Mouse (Mus musculus) stomach, embryonic 14.5 days (tissue): ENCODE measurements around the gene Vmn1r226. TPM values are rescaled to one million over a fixed set of nuclear protein-coding genes. Genes with fewer than 3 reads are reported as not detected.

Experiments used
- ATAC-seq: fragments of 200-750 bp; cut with Nextera tagmentation; 2 replicates; pipeline ENCODE4 v1.8.0; 2017; ENCODE audit warnings: low read depth, moderate TSS enrichment; ENCODE audit not compliant: insufficient number of reproducible peaks, insufficient read depth, low FRiP score
- H3K27ac ChIP-seq: fragments of 300-500 bp; sonication (generic); 2 replicates; pipeline ENCODE4 v1.5.1; 2014; ENCODE audit warnings: mild to moderate bottlenecking, low read length, moderate library complexity, mixed read lengths
- H3K27me3 ChIP-seq: fragments of 300-500 bp; sonication (generic); 2 replicates; pipeline ENCODE4 v1.6.1; 2014; ENCODE audit warnings: low read length, control low read depth, mixed read lengths; ENCODE audit not compliant: control insufficient read depth, insufficient read depth
- H3K36me3 ChIP-seq: fragments of 300-500 bp; sonication (generic); 2 replicates; pipeline ENCODE4 v1.6.1; 2014; ENCODE audit warnings: mild to moderate bottlenecking, control low read depth, low read length, moderate library complexity, mixed read lengths; ENCODE audit not compliant: control insufficient read depth, insufficient read depth
- H3K4me1 ChIP-seq: fragments of 300-500 bp; sonication (generic); 2 replicates; pipeline ENCODE4 v1.6.1; 2014; ENCODE audit warnings: low read length, control low read depth, mixed read lengths; ENCODE audit not compliant: control insufficient read depth, insufficient read depth
- H3K4me2 ChIP-seq: fragments of 300-500 bp; sonication (generic); replicated peaks from 2 replicates; pipeline ENCODE4 v1.6.1; 2014; ENCODE audit warnings: low read depth, low read length, control low read depth
- H3K4me3 ChIP-seq: fragments of 300-500 bp; sonication (generic); 2 replicates; pipeline ENCODE4 v1.5.1; 2014; ENCODE audit warnings: low read depth, low read length, control low read depth
- H3K9ac ChIP-seq: fragments of 300-500 bp; sonication (generic); replicated peaks from 2 replicates; pipeline ENCODE4 v1.6.1; 2014; ENCODE audit warnings: low read depth, mild to moderate bottlenecking, control low read depth, low read length, moderate library complexity, mixed read lengths
- H3K9me3 ChIP-seq: fragments of 300-500 bp; sonication (generic); 2 replicates; pipeline ENCODE4 v1.6.1; 2016; ENCODE audit warnings: low read depth, low read length, control low read depth; ENCODE audit not compliant: control insufficient read depth
- WGBS: fragments of 180-500 bp; shearing (Covaris S2); extraction: QIAGEN DNeasy Blood & Tissue Kit; methylation state at CpG from one replicate; pipeline ENCODE4 v1.1.7; 2014; 5-methylcytosine and 5-hydroxymethylcytosine counted together
- polyA plus RNA-seq: library from polyadenylated mRNA; unstranded; fragments of >200 nt; fragmentation: Nextera tagmentation; extraction: Ambion mirVana; gene quantifications from 2 replicates; pipeline ENCODE4 v1.2.1, GENCODE M21; 2014

The Vmn1r226 gene
- polyA plus RNA-seq, result not detected in 2 replicates

GRCm38 (mm10) chr17:20682543-20682942, at the start of gene Vmn1r226:
Gene Vmn1r226 (plus strand): TSS chr17:20682843.
- Histone ChIP-seq H3K9ac (no peak within 1 kb of the TSS), H3K4me1 (no peaks in the 10 kb centered on the region)
- ATAC-seq, result no peak

DNA sequence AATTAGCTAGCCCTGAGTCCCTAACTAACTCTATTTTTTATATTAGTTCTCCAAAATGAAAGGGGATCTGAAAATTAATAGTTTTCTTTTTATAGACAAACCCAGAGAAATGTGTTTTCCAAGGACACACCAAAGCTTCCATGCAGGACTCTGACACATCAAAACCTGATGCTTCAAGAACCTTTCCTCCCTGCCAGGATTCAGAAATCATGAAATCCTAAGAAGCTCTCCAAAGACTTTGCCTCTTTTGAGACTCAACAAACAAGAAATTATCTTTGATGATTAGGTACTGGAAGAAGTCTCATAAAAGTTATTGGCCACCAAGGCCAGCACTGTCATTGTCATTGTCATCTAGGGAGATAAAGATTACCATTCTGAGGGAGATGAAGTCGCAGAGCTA, 46.9 kb downstream of the Vmn1r226 start, which contains the start of gene Vmn1r227:
Gene Vmn1r227 (plus strand): TSS at position 301 of the 400 bp plus-strand sequence.
- H3K36me3 ChIP-seq, result no peaks in the 10 kb centered on the region
- no peaks in the 10 kb centered on the region for H3K4me1 ChIP-seq
- no peaks in the 10 kb centered on the region for H3K9me3 ChIP-seq
- no peaks in the 10 kb centered on the region for H3K27me3 ChIP-seq
- H3K4me2 ChIP-seq, result no peak within 1 kb of the TSS
- 27% methylated on average over 1 of the region's 1 CpGs for WGBS
- ATAC-seq, result no peak
- no peak within 1 kb of the TSS for H3K4me3 ChIP-seq
- H3K27ac ChIP-seq, result no peak within 1 kb of the TSS
- no peak within 1 kb of the TSS for H3K9ac ChIP-seq

More at GRCm38 (mm10) chr17:20682543-20682942, at the start of gene Vmn1r226:
- H3K4me2 ChIP-seq, result no peak within 1 kb of the TSS
- H3K36me3 ChIP-seq, result no peaks in the 10 kb centered on the region
- H3K9me3 ChIP-seq, result 0 out of 2 replicates have a peak, but pooled peaks cover 2% of the 10 kb centered on the region
- H3K27ac ChIP-seq, result no peak within 1 kb of the TSS
- no peak within 1 kb of the TSS for H3K4me3 ChIP-seq
- no peaks in the 10 kb centered on the region for H3K27me3 ChIP-seq

Other genes with a start within 250 kb of the Vmn1r226 start
- not detected in 2 replicates for gene Vmn2r108, start 201.5 kb upstream of the Vmn1r226 start, polyA plus RNA-seq
- gene Vmn1r225, start 184.7 kb upstream of the Vmn1r226 start, polyA plus RNA-seq, result not detected in 2 replicates
- not detected in 2 replicates for gene Vmn2r109, start 118.1 kb upstream of the Vmn1r226 start, polyA plus RNA-seq
- gene Vmn2r110, start 86.4 kb upstream of the Vmn1r226 start, polyA plus RNA-seq, result 0.06 TPM in 1 of 2 replicates, not detected in the other
- not detected in 2 replicates for gene Fpr-rs3, start 58.0 kb upstream of the Vmn1r226 start, polyA plus RNA-seq
- not detected in 2 replicates for gene Vmn1r227, start 47.0 kb downstream of the Vmn1r226 start, polyA plus RNA-seq
- gene Vmn1r228, start 103.3 kb downstream of the Vmn1r226 start, polyA plus RNA-seq, result not detected in 2 replicates
- 0.03 TPM in 1 of 2 replicates, not detected in the other for gene Vmn1r229, start 128.7 kb downstream of the Vmn1r226 start, polyA plus RNA-seq
- gene Vmn1r230, start 157.6 kb downstream of the Vmn1r226 start, polyA plus RNA-seq, result not detected in 2 replicates
- not detected in 2 replicates for gene Vmn1r231, start 222.2 kb downstream of the Vmn1r226 start, polyA plus RNA-seq
- not detected in 2 replicates for gene Vmn1r232, start 236.9 kb downstream of the Vmn1r226 start, polyA plus RNA-seq